Mouse (Mus musculus) right cerebral cortex, postnatal 4 days (tissue): Measurements from ENCODE around the gene Il5ra.

ENCODE experiments used
- DNase-seq: peaks from one replicate; pipeline ENCODE4 v3.0.0-alpha.2; 2022

Il5ra gene

GRCm38 (mm10) chr6:106738229-106738628, 10.6 kb downstream of the Il5ra start:
- no peak for DNase-seq

DNA sequence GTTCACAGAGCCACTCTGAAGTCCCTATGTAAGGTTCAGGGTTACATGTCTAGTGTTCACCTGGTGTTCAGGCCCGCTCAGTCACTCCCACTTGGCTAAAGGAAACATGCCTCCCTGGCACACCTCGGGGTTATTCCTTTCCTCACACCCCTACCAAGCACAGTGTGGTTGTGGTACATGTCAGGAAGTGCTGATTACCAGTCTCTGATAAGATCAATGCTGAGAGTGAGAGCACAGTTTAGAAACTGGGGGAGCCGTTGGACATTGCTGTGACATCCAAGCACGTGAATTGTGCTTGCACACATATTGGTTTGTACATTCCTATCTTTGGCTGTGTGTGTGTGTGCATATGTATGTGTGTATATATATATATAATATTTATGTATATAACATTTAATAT, 16.3 kb downstream of the Il5ra start:
- no peak for DNase-seq

DNA sequence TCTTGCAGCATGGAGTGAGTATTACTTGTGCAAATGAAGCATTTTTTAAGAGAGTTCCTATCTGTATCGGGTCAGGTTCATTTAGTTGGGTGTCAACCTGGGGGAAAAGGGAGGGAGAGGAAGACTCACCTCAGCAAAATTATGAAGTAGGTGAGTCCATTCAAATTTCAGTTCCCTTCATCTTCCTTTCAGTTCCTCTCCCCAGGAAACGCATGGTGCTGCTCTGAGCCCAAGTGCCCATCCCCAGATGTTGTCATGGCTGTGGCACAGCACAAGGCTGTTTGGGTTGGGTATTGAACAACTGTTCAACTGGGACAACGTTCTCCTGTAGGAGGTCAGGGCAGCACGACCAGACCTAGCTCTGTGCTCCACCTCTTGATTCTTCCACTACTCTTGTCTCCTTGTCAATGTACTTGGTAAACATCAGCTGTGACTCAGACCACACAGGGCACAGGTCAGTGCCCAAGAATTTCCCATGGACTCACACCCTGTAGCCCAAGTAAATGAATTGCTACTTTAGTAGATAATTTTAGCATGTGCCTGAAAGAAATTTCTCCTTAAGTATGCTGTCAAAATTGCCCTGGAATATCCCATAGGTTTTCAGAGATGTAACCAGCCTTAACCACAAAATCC, 19.0 kb downstream of the Il5ra start:
- no peak for DNase-seq

GRCm38 (mm10) chr6:106727703-106728102, 21.1 kb downstream of the Il5ra start:
- no peak for DNase-seq

GRCm38 (mm10) chr6:106726078-106726477, 22.8 kb downstream of the Il5ra start:
- DNase-seq, result no peak

GRCm38 (mm10) chr6:106725642-106726041, 23.2 kb downstream of the Il5ra start:
- DNase-seq, result no peak

- no peak for DNase-seq
Measured at GRCm38 (mm10) chr6:106705506-106706035, 43.3 kb downstream of the Il5ra start.

DNA sequence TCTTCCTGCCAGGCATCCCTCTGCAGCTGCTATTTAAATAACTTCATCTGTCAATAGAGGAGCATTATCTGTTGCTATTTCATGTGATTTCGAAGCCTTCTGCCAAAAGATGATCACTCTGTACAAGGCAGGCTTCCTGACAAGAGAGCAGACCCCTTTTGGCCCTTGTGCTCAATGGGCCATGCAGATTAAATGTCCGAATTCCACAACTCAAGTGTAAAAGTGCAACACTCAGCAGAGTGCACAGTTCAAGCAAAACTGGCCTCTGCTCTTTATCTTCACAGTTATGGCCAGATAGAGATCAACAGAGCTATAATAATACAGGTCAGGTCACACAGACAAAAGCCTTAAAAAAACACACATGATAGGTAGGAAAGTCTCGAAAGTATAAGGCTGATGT, 46.9 kb downstream of the Il5ra start:
- no peak for DNase-seq

GRCm38 (mm10) chr6:106675581-106675980, 73.3 kb downstream of the Il5ra start:
- no peak for DNase-seq

DNA sequence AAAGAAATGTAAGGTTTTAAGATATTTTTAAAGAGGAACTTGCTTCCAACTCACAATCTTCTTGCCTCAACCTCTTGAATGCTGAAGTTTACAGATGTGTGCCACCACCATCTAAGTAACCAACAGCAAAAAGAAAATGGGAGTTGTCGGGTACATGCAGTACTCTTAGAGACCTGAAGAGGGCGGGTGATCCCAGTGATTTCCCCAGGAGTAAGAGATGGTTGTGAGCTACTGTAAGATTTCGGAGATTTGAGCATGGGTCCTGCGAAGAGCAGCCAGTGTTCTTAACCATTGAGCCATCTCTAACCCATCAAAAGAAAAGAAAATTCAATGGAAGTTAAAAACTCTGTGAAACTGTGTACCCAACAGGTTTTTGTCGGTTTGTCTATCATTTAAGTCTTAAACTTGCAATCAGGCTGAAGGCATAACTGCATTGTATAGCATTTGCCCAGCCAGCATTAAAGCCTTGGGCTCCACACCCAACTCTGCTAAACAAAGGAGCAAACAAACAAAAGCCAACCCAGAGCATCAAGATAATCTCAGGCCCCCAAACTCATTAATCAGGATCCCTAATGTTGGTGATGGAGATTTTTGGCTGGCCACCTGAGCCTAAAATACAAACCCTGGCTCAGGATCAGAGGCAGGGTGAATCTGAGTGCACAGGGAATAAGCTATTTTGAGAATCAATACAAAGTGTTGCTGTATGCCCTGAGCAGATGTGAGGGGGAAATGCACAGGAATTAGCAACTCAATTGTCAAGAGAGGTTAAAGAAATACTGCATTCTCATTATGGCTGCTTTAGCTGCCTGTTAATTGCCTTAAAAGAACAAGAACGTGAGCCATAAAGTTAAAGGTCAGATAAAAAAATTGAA, 84.8 kb downstream of the Il5ra start:
- DNase-seq, result peak; percentile 47
